Mouse (Mus musculus) lung, adult 2 months (tissue): ENCODE data around the gene Socs5. TPM values are rescaled to one million over a fixed set of nuclear protein-coding genes. Genes with fewer than 3 reads are reported as not detected.

ENCODE experiments used
- DNase-seq: peaks from one replicate; pipeline ENCODE4 v3.0.0; 2022
- H3K4me1 ChIP-seq: fragments of 200-500 bp; 2 replicates; pipeline ENCODE4 v1.6.1; 2011; ENCODE audit warnings: low read length; ENCODE audit not compliant: control insufficient read depth, insufficient read depth
- H3K4me3 ChIP-seq: fragments of 200-500 bp; replicated peaks from 2 replicates; pipeline ENCODE3; 2011; ENCODE audit warnings: low read depth, mild to moderate bottlenecking, control low read depth, low read length; ENCODE audit errors: extremely low read depth
- CTCF ChIP-seq: fragments of 200-500 bp; IDR thresholded peaks from 2 replicates; pipeline ENCODE4 v1.5.1; 2011; ENCODE audit warnings: mild to moderate bottlenecking, low read length, control low read depth; ENCODE audit not compliant: insufficient read depth
- POLR2A ChIP-seq: fragments of 200-500 bp; IDR thresholded peaks from 2 replicates; pipeline ENCODE4 v1.6.1; 2011; ENCODE audit warnings: low read depth, mild to moderate bottlenecking, control low read depth, low read length, borderline replicate concordance; ENCODE audit errors: extremely low read depth
- WGBS: fragments of 180-500 bp; shearing (Covaris S2); methylation state at CpG from one replicate; pipeline ENCODE4 v1.1.7; 2018; 5-methylcytosine and 5-hydroxymethylcytosine counted together
- polyA plus RNA-seq: library from polyadenylated mRNA; depleted of rRNA; stranded (reverse); fragments of >200 nt; gene quantifications from 2 replicates; pipeline ENCODE4 v1.2.3, GENCODE M21; 2012

The Socs5 gene
- polyA plus RNA-seq, 1 experiment, result 17.9 TPM

DNA sequence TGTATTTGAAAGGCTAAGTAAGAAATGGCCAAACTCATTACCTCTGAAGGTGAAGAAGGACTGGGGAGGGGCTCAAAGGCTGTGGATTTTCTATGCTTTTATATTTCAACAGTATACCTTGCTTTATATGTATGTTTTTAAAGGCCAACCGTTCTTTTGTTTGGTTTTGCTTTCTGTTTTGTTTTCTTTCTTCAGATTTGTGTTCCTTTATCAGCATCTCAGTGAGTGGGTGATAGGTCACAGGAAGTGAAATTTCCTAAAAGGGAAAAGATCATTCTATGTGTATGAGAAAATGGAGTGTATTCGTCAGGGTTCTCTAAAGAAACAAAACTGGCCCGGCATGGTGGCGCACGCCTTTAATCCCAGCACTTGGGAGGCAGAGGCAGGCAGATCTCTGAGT, 23.8 kb upstream of the Socs5 start:
- Histone ChIP-seq H3K4me3 (no peak overlapping the region), H3K4me1 (no peaks in the 10 kb centered on the region)
- no peak for DNase-seq
- WGBS, result 63% methylated on average over 5 of the region's 5 CpGs
- TF ChIP-seq POLR2A (no peak), CTCF (no peak)

DNA sequence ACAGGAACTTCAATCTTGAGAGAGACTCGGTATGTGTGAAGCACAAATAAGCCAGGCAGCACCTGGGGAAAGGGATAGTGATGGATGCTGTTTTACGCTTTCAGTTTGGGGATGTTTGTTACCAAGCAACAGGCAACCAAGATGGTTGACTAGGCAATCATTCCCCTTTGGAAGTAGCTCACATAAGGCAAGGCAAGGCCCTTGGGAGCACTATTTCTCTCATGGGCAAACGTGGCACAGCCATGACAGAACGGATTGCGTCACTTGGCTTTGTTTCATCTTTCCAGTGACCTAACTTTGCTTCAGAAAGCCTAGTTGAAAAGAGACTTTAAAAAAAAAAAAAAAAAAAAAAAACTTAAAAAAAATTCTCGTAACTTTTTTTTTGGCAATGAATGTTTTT, 21.8 kb upstream of the Socs5 start:
- Histone ChIP-seq H3K4me1 (no peaks in the 10 kb centered on the region), H3K4me3 (no peak overlapping the region)
- 77% methylated on average over 6 of the region's 6 CpGs for WGBS
- TF ChIP-seq POLR2A (no peak), CTCF (no peak)
- no peak for DNase-seq

DNA sequence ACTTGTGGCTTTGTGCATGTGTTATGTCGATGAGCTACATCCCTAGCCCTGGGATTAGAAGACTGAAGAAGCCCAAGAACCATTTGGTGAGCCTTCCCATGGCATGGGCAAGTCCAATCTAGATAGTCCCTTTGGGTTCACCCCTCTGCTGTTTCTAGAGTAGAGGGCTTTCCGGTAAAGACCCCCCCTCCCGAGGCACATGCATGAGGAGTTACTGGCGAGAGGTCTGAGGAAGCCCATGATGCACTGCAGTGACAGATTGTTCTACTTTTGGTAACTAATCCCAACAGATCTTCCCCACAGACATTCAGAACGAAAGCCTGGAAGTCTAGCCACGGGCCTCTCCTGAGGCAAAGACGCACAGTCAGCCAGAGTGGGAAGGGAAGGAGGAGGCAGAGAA, 18.2 kb upstream of the Socs5 start:
- DNase-seq, result no peak
- Histone ChIP-seq H3K4me1 (no peaks in the 10 kb centered on the region), H3K4me3 (no peak overlapping the region)
- TF ChIP-seq CTCF (no peak), POLR2A (no peak)
- 85% methylated on average over 7 of the region's 7 CpGs for WGBS

DNA sequence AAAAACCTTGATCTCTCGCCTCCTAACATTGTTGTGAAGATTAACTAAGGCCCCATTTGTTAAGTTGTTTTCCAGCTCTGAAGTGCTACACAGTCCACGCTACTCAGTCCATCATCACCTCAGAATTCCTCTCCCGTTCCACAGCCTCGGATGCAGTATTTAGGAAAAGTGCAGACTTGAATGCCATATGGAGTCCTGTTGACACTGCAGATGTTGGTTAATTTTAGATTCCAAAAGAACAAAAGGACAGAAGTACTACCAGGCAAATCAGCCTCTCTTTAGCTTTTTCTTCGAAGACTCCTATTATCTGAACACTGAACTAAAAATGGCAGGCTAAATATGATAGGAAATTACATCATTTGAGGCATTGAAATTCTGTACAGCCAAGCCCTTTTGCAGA, 14.4 kb upstream of the Socs5 start:
- no peak for DNase-seq
- WGBS, result 77% methylated on average over 5 of the region's 5 CpGs
- H3K4me3 ChIP-seq, result no peak overlapping the region
- H3K4me1 ChIP-seq, result no peaks in the 10 kb centered on the region
- TF ChIP-seq CTCF (no peak), POLR2A (no peak)

DNA sequence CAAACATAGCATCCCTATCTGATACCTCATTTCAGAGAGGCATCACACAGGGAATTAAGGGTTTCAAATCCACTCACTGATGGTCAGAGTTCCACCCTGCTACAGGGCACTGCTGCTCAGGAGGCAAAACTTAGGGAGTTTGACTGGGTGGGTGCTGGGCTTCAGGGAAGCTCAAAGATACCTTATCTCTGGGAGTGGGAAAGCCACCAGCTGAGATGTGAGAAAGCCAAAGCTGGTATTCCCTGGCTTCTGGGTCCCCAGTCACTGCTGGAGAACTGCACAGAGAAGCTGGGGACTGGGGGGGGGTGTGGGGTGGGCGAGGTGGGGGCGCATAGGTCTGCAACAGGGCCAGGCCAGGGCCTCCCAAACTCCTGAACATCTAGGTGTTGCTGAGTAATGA, 10.5 kb upstream of the Socs5 start:
- 94% methylated on average over 2 of the region's 2 CpGs for WGBS
- H3K4me1 ChIP-seq, result no peaks in the 10 kb centered on the region
- DNase-seq, result no peak
- no peak overlapping the region for H3K4me3 ChIP-seq
- TF ChIP-seq CTCF (no peak), POLR2A (no peak)

DNA sequence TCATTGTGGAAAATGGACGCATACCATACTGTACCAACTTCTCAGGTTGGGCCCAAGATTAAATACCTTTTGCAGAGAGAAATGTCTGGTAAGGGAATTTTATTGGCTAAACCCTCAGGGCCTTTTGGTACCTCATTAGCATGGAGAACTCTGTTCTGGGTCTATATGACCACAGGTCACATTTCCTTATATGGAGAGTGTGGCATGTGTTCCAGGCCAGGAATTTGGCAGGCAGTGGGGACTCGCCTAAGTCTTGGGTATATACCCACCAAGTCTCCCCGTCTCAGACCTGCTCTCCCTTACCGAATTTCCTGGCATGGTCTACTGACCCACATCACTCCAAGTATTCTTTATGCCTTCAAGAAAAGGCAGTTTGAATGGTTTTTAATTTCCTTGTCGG, 9.9 kb upstream of the Socs5 start:
- no peaks in the 10 kb centered on the region for H3K4me1 ChIP-seq
- DNase-seq, result no peak
- WGBS, result 82% methylated on average over 5 of the region's 5 CpGs
- no peak overlapping the region for H3K4me3 ChIP-seq
- TF ChIP-seq POLR2A (no peak), CTCF (no peak)

DNA sequence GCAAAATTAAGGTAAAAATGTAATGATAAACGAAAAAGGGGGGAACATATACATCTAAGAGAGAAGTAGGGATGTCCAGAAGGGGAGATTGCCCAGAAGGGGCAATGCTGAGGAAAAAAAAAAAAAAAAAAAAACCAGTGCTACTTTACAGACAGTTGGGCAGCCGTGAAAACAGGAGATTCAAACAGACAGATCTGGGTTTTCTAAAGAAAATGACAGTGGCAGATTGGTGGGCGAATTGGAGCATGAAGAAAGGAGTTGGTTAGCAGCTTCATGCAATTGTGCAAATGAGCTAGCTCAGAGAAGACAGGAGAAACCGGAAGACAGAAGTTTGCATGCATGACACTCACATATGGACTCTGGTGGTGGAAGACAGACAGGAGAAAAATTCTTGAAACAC, 6.5 kb upstream of the Socs5 start:
- TF ChIP-seq POLR2A (no peak), CTCF (no peak)
- DNase-seq, result no peak
- Histone ChIP-seq H3K4me1 (peaks cover 3% of the 10 kb centered on the region), H3K4me3 (no peak overlapping the region)
- WGBS, result 85% methylated on average over 4 of the region's 4 CpGs

DNA sequence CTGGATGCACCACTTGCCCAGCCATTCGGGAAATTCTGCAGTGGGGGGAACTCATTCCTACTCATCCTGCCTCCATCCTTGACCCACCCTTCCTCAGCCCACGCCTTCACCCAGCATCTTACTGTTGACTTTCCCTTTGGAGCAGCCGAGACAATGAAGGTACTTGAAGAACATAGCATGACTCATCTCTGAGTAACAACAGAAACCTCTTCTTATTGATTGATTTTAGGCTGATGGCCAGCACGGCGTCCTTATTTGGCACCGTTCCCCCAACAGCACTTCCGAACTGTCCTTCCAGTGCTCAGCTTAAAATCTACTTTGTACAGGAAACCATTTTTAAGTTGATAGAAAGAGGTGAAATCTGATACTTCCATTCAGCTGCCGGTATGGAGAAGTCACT, 4.8 kb upstream of the Socs5 start:
- Histone ChIP-seq H3K4me1 (peaks cover 10% of the 10 kb centered on the region), H3K4me3 (no peak overlapping the region)
- 12% methylated on average over 8 of the region's 8 CpGs for WGBS
- DNase-seq, result no peak
- no peak for TF ChIP-seq CTCF
- no peak for TF ChIP-seq POLR2A

DNA sequence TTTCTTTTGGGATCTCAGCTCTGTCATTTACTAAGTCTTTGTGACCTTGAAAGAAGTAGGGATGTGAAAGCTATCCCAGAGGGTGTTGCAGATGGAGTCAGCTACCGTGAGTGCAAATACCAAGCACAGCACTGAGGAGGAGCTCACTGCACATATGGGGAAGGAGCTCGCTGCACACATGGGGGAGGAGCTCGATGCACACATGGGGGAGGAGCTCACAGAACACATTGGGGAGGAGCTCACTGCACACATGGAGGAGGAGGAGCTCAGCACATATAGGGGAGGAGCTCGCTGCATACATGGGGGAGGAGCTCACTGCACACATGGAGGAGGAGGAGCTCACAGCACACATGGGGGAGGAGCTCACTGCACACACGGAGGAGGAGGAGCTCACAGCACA, 4.4 kb upstream of the Socs5 start:
- Histone ChIP-seq H3K4me3 (no peak overlapping the region), H3K4me1 (peaks cover 10% of the 10 kb centered on the region)
- 56% methylated on average over 5 of the region's 5 CpGs for WGBS
- TF ChIP-seq POLR2A, result no peak
- TF ChIP-seq CTCF, result no peak
- no peak for DNase-seq

DNA sequence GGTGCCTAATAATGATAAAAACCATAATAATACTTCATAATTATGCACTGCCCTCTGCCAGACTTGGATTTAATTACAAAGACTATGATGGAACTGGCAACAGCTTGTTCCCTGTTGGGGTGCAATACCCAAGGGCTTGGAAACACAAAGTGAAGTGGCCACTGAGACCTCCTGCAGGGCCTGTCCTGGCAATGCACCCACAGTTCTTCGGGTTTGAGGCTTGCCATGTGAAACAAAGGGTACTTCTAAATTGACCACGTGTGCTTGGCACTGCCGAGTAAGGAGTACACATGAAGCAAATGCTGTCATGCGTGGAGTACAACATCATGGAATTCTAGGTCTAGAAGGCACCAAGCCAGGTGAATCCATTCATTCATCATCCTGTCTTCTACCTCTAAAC, 3.2 kb upstream of the Socs5 start:
- TF ChIP-seq CTCF (no peak), POLR2A (no peak)
- DNase-seq, result no peak

DNA sequence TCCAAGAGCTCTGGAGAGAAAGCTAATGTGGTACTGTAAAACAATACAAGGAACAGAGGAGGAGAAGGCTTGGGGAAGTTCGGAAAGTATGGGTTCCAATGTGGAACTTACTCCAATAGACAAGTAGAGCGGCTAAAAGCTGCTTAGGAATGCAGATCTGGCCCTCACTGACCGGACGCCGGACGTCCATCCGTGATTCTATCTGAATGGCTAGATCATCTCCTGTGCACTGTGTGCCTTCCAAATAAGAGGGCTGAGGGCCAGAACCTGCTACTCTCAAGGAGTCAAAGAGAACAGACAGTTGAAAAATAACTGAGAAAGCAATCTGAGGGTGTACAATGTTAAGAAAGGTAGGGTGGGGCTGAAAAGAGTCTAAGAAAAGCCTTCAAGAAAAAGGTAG, 1.5 kb upstream of the Socs5 start:
- DNase-seq, result no peak
- H3K4me3 ChIP-seq, result no peak overlapping the region
- H3K4me1 ChIP-seq, result peaks cover 12% of the 10 kb centered on the region
- 57% methylated on average over 7 of the region's 7 CpGs for WGBS
- TF ChIP-seq CTCF, result no peak
- no peak for TF ChIP-seq POLR2A

More for the DNA sequence above, 3.2 kb upstream of the Socs5 start:
- H3K4me3 ChIP-seq, result no peak overlapping the region
- 82% methylated on average over 4 of the region's 4 CpGs for WGBS
- peaks cover 10% of the 10 kb centered on the region for H3K4me1 ChIP-seq
